Mouse (Mus musculus): ENCODE results near the gene Ass1.
"Not testable (repeated sequence)": the region's sequence is repeated elsewhere in the genome, so short reads cannot be mapped to it uniquely, and the experiment has no call there.

Ass1 gene

GRCm38 (mm10) chr2:31525778-31526177 lies 55.8 kb downstream of the Ass1 start:
- no peak for DNase-seq (ENCODE audit: low spot score in 2 of 2)

- DNase-seq (ENCODE audit: low spot score in 2 of 2) = no peak
Measured at GRCm38 (mm10) chr2:31530201-31530600, 60.2 kb downstream of the Ass1 start.

GRCm38 (mm10) chr2:31537054-31537453 lies 67.0 kb downstream of the Ass1 start:
- peak in 1 of 2 experiments; percentile 3 for DNase-seq (ENCODE audit: low spot score in 2 of 2)

- no peak for DNase-seq (ENCODE audit: low spot score in 2 of 2)
Measured at GRCm38 (mm10) chr2:31538745-31539144, 68.7 kb downstream of the Ass1 start.

- no peak for DNase-seq (ENCODE audit: low spot score in 2 of 2)
Measured at GRCm38 (mm10) chr2:31541581-31541980, 71.6 kb downstream of the Ass1 start.

GRCm38 (mm10) chr2:31547726-31548125 lies 77.7 kb downstream of the Ass1 start:
- no peak for DNase-seq (ENCODE audit: low spot score in 2 of 2)

GRCm38 (mm10) chr2:31550503-31550902 lies 80.5 kb downstream of the Ass1 start:
- no peak for DNase-seq (ENCODE audit: low spot score in 2 of 2)

GRCm38 (mm10) chr2:31551351-31551750 lies 81.3 kb downstream of the Ass1 start:
- DNase-seq (ENCODE audit: low spot score in 2 of 2) = not testable (repeated sequence)

GRCm38 (mm10) chr2:31551971-31552370 lies 82.0 kb downstream of the Ass1 start:
- DNase-seq (ENCODE audit: low spot score in 2 of 2) = peak; percentile 12 to 20

- no peak for DNase-seq (ENCODE audit: low spot score in 2 of 2)
Measured at GRCm38 (mm10) chr2:31554619-31555018, 84.6 kb downstream of the Ass1 start.
